Mouse (Mus musculus) midbrain, embryonic 15.5 days (tissue): ENCODE data around the gene Tyk2. TPM values are rescaled to one million over a fixed set of nuclear protein-coding genes. Genes with fewer than 3 reads are reported as not detected.

ENCODE experiments used
- ATAC-seq: fragments of 200-750 bp; cut with Nextera tagmentation; replicated peaks from 2 replicates; pipeline ENCODE4 v1.8.0; 2017; ENCODE audit warnings: moderate TSS enrichment
- H3K27ac ChIP-seq: fragments of 300-500 bp; sonication (generic); 2 replicates; pipeline ENCODE4 v1.5.1; 2015; ENCODE audit warnings: mild to moderate bottlenecking, inconsistent platforms
- H3K27me3 ChIP-seq: fragments of 300-500 bp; sonication (generic); replicated peaks from 2 replicates; pipeline ENCODE4 v1.6.1; 2015; ENCODE audit warnings: inconsistent platforms
- H3K36me3 ChIP-seq: fragments of 300-500 bp; sonication (generic); replicated peaks from 2 replicates; pipeline ENCODE4 v1.6.1; 2015; ENCODE audit warnings: inconsistent platforms
- H3K4me1 ChIP-seq: fragments of 300-500 bp; sonication (generic); 2 replicates; pipeline ENCODE4 v1.6.1; 2015; ENCODE audit warnings: inconsistent platforms
- H3K4me2 ChIP-seq: fragments of 300-500 bp; sonication (generic); 2 replicates; pipeline ENCODE4 v1.6.1; 2015; ENCODE audit warnings: inconsistent platforms, mild to moderate bottlenecking, moderate library complexity
- H3K4me3 ChIP-seq: fragments of 300-500 bp; sonication (generic); 2 replicates; pipeline ENCODE4 v1.5.1; 2015; ENCODE audit warnings: mild to moderate bottlenecking, inconsistent platforms
- H3K9ac ChIP-seq: fragments of 300-500 bp; sonication (generic); 2 replicates; pipeline ENCODE4 v1.6.1; 2015; ENCODE audit warnings: mild to moderate bottlenecking, inconsistent platforms
- H3K9me3 ChIP-seq: fragments of 300-500 bp; sonication (generic); 2 replicates; pipeline ENCODE4 v1.6.1; 2016; ENCODE audit warnings: inconsistent platforms
- WGBS: fragments of 180-500 bp; shearing (Covaris S2); methylation state at CpG from one replicate; pipeline ENCODE4 v1.1.7; 2015; ENCODE audit warnings: mixed read lengths; 5-methylcytosine and 5-hydroxymethylcytosine counted together
- polyA plus RNA-seq: library from polyadenylated mRNA; unstranded; fragments of >200 nt; fragmentation: Nextera tagmentation; extraction: Ambion mirVana; gene quantifications from 2 replicates; pipeline ENCODE4 v1.2.1, GENCODE M21; 2015

Gene Tyk2
- polyA plus RNA-seq = 12.5 TPM in 2 replicates

DNA sequence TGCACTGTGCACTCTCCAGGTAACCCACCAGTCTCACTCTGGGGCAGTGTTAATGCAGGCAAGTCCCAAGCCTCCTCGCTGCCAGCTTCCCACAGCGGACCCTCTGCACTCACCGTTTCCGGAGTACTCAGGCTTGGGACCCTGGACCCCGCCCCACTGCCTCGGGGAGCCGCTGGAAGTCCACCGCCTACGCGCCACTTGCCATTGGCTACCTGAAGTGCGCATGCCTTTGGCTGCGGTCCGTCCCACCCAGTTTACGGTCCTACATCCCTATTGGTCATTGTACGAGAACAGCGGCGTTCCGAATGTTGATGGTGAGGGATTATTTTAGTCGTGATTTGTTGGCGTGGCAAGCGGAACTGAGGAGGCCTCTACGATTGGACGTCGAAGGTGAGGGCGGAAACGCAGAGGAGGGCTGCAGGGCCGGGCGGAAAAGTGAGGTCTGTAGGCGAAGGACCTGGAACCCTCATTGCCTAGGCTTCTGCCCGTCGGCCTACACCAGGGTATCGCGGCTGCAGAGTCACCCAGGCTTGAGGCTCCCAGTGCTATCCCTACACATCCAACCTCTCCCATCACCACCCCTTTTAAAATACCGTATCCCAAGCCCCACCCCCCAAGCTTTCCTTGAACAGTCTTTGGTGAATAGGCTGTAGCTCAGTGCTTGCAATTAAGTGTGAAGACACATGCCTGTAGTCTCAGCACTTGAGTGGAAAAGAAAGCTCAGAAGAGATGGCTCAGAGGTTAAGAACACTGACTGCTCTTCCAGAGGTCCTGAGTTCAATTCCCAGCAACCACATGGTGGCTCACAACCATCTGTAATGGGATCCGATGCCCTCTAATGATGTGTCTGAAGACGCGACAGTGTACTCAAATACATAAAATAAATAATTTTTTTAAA is at the start of gene Tyk2:
Gene Tyk2 (minus strand): TSS at position 185 of the 898 bp plus-strand sequence.
- H3K36me3 ChIP-seq = peaks cover 6% of the 10 kb centered on the region
- WGBS = 6% methylated on average over 37 of the region's 37 CpGs
- no peaks in the 10 kb centered on the region for H3K9me3 ChIP-seq
- peak within 1 kb of the TSS; percentile 62 for H3K27ac ChIP-seq
- no peaks in the 10 kb centered on the region for H3K27me3 ChIP-seq
- H3K4me2 ChIP-seq = peak within 1 kb of the TSS; percentile 68
- H3K4me1 ChIP-seq = peaks cover 6% of the 10 kb centered on the region
- peak within 1 kb of the TSS; percentile 63 for H3K4me3 ChIP-seq
- H3K9ac ChIP-seq = peak within 1 kb of the TSS; percentile 48
- ATAC-seq = peak; percentile 97

DNA sequence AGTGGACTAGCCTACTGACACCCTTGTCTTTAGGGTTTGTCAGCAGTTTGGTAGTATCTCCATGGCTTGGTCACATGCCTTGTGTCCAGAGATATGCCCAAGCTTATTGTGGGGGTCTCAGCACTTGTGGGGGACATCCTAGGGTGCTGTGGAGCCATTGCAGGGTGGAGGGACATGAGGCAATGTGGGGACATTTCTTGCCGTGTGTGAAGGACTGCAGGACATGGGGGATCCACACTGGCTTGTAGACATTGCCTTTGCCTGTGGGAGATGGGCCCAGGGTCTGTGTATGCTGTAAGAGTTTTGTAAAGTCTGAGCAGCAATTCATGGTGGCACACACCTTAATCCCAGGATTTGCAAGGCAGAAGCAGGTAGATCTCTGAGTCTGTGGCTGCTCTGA is 49.8 kb upstream of the Tyk2 start:
- Histone ChIP-seq H3K9me3 (no peaks in the 10 kb centered on the region), H3K36me3 (no peaks in the 10 kb centered on the region), H3K27me3 (peaks cover 23% of the 10 kb centered on the region), H3K4me3 (no peak overlapping the region), H3K4me1 (peaks cover 4% of the 10 kb centered on the region; the same call in 1 of the 2 replicates), H3K9ac (no peak overlapping the region), H3K4me2 (no peak overlapping the region), H3K27ac (no peak overlapping the region)
- 54% methylated on average over 1 of the region's 1 CpGs for WGBS
- ATAC-seq = no peak

DNA sequence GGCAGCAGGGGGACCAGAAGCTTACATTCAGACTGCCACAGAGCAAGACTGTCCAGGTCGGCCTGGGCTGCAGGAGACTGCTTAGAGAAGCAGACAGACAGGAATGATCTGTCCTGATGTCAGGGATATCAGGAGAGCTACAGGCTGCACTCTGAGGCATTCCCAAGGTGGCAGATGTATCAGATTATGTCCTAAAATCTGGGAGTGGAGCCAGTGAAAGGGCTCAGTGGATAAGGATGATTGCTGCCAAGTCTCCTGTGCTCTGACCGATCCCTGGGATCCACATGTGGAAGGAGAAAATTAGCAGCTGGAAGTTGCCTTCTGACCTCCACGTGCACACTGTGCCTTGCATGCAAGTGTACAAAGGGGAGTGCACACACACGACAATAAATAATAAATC is 49.4 kb upstream of the Tyk2 start:
- Histone ChIP-seq H3K9ac (no peak overlapping the region), H3K4me1 (peaks cover 4% of the 10 kb centered on the region; the same call in 1 of the 2 replicates), H3K9me3 (no peaks in the 10 kb centered on the region), H3K36me3 (no peaks in the 10 kb centered on the region), H3K4me3 (no peak overlapping the region), H3K27ac (no peak overlapping the region), H3K4me2 (no peak overlapping the region), H3K27me3 (peaks cover 23% of the 10 kb centered on the region)
- 54% methylated on average over 4 of the region's 4 CpGs for WGBS
- ATAC-seq = no peak

DNA sequence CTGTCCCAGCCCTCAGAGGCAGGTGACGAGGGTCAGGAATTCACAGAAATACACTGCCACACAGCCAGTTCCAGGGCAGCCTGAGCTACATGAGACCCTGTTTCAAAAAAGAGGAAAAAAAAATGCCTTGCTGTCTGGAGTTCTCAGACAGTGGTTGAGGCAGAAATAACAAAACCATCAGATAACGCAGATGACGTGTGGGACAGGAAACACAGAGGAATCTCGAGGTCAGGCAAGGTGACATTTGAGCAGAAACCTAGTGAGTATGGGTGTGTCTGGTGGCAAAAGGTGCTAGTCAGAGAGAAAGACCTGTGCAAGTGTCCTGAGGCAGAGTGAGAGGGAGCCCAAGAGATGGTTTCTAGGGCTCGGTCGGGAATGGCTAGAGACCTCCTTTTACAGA is 41.3 kb upstream of the Tyk2 start:
- H3K4me1 ChIP-seq = peaks cover 4% of the 10 kb centered on the region; the same call in 1 of the 2 replicates
- H3K27ac ChIP-seq = no peak overlapping the region
- no peaks in the 10 kb centered on the region for H3K36me3 ChIP-seq
- H3K9me3 ChIP-seq = no peaks in the 10 kb centered on the region
- no peak overlapping the region for H3K9ac ChIP-seq
- no peak overlapping the region for H3K4me3 ChIP-seq
- WGBS = 81% methylated on average over 6 of the region's 6 CpGs
- no peak overlapping the region for H3K4me2 ChIP-seq
- H3K27me3 ChIP-seq = peaks cover 19% of the 10 kb centered on the region
- no peak for ATAC-seq

DNA sequence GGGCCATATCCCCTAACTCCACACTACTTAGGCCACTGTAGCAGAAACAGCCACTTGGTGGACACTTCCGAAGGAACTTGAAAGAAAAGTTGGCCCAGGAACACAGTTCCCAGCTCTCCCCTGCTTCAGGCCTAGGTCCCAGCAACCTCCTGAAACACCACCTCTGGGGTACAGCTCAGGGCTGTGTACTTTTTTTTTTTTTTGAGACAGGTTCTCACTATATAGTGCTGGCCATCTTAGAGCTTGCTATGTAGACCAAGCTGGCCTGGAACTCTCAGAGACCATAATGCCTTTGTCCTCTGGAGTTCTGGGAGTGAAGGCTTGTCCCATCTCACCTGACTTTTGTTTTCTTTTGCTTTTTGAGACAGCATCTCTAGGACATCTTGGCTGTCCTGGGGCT is 38.1 kb upstream of the Tyk2 start:
- Histone ChIP-seq H3K4me1 (peaks cover 26% of the 10 kb centered on the region), H3K36me3 (no peaks in the 10 kb centered on the region), H3K27me3 (peaks cover 51% of the 10 kb centered on the region), H3K27ac (no peak overlapping the region), H3K4me3 (no peak overlapping the region), H3K9ac (no peak overlapping the region), H3K4me2 (no peak overlapping the region), H3K9me3 (no peaks in the 10 kb centered on the region)
- 40% methylated on average over 1 of the region's 1 CpGs for WGBS
- ATAC-seq = no peak

DNA sequence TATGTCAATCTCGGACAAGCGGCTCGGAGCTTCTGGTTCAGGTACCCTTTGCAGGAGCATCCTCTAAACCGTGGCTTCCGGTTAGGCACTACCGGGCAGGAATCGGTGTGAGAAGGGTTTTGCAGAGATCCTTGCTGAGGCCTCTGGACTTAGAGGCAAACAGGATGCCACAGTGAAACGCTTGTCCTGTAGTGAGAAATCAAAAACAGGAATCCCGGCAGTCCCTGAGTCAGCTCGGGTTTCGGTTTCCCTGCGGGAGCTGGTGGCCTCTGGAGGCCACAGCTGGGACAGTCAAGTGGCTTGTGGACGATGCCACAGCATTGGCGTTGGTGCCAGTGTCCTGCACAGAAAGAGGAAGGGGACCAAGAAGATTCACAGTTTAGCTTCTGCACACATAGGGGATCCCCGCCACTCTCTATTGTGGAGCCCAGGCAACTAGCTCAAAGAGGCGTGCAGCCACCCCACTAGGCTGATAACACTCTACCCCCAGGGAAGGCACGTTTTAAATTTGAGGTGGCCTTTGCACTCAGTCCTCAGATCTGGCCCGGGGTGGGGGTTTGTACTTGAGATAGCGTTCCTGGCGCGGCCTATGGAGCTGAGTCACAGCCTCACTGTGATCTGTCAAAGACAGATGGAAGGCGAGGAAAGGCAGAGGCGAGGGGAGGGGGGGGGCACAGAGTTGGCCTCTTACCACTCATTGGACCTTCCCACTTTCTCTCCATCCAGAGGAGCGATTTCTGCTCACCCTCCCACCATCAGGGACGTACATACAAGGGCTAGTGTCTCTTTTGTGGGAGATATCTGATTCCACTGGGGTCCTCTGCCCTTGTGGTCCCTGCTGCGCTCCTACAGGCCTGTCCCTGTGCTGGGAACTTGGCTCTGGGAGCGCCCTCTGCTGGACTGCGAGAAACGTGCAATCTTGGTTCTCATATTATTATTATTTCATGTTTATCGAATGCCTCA is 37.4 kb upstream of the Tyk2 start:
- WGBS = 15% methylated on average over 30 of the region's 30 CpGs
- peak overlapping the region; percentile 7; the same call in 1 of the 2 replicates for H3K27ac ChIP-seq
- H3K27me3 ChIP-seq = peaks cover 58% of the 10 kb centered on the region

DNA sequence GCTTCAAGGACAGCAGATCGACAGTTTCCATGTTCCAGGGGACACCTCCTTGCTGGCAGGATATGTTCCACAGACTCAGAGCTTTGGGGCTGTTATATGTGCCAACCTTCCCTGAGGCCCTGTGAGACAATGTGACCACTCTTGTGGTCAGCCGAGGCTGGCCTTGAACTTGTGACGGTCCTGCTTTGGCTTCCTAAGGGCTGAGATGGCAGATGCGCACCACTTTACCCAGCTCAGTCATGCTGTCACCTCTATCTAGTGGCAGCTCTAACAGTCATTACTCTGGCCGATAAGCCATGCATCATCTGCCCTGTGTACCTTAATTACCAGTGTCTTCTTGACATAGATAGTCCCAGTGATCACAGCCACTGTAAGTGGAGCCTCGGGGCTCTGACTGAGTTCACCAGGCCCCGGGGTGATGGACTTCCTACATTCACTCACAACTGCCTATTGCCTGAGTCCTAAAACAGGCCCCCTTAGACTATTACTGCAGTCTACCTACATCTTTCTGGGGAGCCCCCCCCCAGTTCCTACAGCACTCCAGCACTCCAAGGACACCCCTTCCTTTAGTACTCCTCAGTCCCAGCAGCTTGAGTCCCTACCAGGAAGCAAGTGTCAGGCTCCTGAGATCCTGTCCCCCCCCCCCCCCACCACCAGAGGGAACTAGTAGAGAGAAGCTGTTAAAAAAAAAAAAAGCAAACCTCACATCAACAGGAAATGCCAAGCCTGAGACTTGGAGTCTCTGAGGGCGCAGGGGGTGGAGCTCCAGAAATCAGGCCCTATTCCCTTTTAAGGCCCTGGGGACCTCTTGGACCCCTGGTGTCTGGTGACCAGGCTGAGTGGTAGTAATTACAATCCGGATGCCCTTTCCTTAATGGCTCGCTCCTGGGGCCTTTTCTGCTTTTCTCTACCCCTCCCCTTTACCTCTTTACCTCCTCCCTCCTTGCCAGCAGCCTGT is 36.4 kb upstream of the Tyk2 start:
- 73% methylated on average over 10 of the region's 10 CpGs for WGBS
- Histone ChIP-seq H3K4me2 (no peak overlapping the region), H3K9ac (no peak overlapping the region), H3K27ac (peak overlapping the region; percentile 7; the same call in 1 of the 2 replicates), H3K4me3 (no peak overlapping the region), H3K9me3 (no peaks in the 10 kb centered on the region), H3K27me3 (peaks cover 65% of the 10 kb centered on the region), H3K4me1 (peaks cover 29% of the 10 kb centered on the region), H3K36me3 (no peaks in the 10 kb centered on the region)
- no peak for ATAC-seq

More for the DNA sequence above, 37.4 kb upstream of the Tyk2 start:
- H3K4me3 ChIP-seq = no peak overlapping the region
- peaks cover 29% of the 10 kb centered on the region for H3K4me1 ChIP-seq
- no peaks in the 10 kb centered on the region for H3K36me3 ChIP-seq
- H3K9ac ChIP-seq = no peak overlapping the region
- no peaks in the 10 kb centered on the region for H3K9me3 ChIP-seq
- peak overlapping the region; percentile 14; the same call in 1 of the 2 replicates for H3K4me2 ChIP-seq
- no peak for ATAC-seq

DNA sequence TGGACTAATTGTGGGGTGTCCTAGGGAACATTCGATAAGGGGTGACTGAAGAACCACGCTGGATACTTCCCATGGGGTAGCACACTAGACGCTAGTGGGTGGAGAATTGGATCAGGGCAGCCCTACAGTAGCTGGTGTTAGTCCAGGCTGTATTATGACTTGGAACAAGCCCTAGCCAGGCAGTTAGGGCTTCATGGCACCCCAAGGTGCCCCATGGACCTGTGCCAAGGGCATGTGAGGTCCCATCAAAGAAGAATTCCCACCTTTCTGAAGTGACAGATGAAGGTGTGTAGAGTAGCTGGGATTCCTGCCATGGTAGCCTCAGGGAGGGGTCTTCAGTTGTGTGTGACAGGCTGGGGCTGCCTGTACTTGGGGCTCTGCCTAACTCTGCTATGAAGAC is 35.5 kb upstream of the Tyk2 start:
- Histone ChIP-seq H3K9me3 (no peaks in the 10 kb centered on the region), H3K4me2 (peak overlapping the region; percentile 69), H3K4me3 (peak overlapping the region; percentile 45), H3K27me3 (peaks cover 72% of the 10 kb centered on the region), H3K36me3 (no peaks in the 10 kb centered on the region), H3K27ac (no peak overlapping the region), H3K4me1 (peaks cover 29% of the 10 kb centered on the region), H3K9ac (no peak overlapping the region)
- ATAC-seq = no peak
- WGBS = 41% methylated on average over 3 of the region's 3 CpGs

DNA sequence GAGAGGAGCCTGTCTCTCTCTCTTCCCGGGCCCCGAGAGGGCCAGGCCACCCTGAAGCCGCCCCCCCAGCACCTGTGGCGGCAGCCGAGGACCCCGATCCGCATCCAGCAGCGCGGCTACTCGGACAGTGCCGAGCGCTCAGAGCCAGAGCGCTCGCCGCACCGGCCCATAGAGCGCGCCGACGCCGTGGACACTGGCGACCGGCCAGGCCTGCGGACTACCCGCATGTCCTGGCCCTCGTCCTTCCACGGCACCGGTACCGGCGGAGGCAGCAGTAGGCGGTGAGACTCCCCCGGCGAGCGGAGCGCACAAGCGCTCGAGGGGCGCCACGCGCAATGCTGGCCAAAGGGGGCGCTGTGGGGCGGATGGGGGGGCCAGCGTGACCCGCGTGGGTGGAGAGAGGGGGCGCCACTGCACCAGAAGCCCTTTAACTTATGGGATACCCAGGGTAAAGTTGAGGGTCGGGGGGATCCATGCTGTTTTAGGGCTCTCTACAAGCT is 35.0 kb upstream of the Tyk2 start:
- no peak overlapping the region for H3K27ac ChIP-seq
- H3K9ac ChIP-seq = peak overlapping the region; percentile 28
- no peak for ATAC-seq
- H3K4me2 ChIP-seq = peak overlapping the region; percentile 69
- peaks cover 35% of the 10 kb centered on the region for H3K4me1 ChIP-seq
- H3K36me3 ChIP-seq = no peaks in the 10 kb centered on the region
- peak overlapping the region; percentile 45 for H3K4me3 ChIP-seq
- WGBS = 1% methylated on average over 45 of the region's 47 CpGs
- no peaks in the 10 kb centered on the region for H3K9me3 ChIP-seq
- H3K27me3 ChIP-seq = peaks cover 73% of the 10 kb centered on the region

DNA sequence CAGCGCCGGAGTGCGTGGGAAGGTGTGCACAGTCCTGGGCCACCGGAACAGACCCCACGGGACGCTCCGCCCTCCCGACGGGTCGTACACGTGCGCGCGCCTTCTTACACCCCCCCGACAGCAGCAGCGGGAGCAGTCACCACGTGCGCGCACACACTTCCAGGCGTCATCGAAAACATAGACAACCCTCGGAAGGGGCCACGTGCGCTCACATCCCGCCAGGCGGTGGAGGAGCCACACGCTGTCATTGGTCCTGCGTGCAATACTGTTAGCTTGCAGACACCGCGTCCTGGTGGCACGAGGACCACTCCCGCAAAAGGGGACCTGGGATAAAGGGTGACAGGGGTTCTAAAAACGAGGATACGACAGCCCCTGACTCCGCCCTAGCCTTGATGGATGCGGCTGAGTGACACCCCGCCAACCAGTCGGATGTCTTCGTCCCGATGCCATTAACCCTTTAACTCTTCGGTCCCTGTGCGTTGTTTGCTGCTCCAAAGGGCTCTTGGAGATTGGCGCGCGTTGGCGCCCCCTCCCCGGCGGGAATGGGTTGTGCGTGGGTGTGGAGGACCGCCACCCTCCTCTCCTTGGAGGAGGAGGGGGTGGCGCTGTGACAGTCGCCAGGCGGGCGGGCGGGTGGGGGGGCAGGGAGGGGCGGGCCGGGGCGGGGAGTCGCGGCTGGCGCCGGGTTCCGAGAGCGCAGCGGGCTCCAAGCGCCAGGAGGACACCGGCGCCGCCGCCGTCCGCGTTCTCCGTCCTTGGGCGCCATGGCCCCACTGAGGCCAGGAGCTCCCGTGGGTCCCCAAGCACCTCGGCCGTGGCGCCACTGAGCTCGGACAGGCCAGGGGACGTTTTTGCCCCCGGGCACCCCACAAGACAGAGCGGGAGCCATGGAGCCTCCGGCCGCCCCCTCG is 34.3 kb upstream of the Tyk2 start, which contains the start of gene Pde4a:
Gene Pde4a (plus strand): TSS at position 674 of the 911 bp plus-strand sequence.
- Histone ChIP-seq H3K36me3 (no peaks in the 10 kb centered on the region), H3K9me3 (no peaks in the 10 kb centered on the region), H3K27ac (no peak within 1 kb of the TSS), H3K27me3 (peaks cover 69% of the 10 kb centered on the region), H3K4me2 (peak within 1 kb of the TSS; percentile 69), H3K4me3 (peak within 1 kb of the TSS; percentile 45), H3K9ac (peak within 1 kb of the TSS; percentile 28), H3K4me1 (peaks cover 38% of the 10 kb centered on the region)
- ATAC-seq = peak; percentile 49
- WGBS = under 1% methylated on average over 80 of the region's 86 CpGs
